Mouse (Mus musculus) olfactory bulb, adult 2 months (tissue): Measurements from ENCODE around the gene Gsg1l.

Source experiments
- CTCF ChIP-seq: fragments of 200-500 bp; IDR thresholded peaks from 2 replicates; pipeline ENCODE4 v1.5.1; 2012; ENCODE audit warnings: low read depth, mild to moderate bottlenecking, low read length, moderate library complexity; ENCODE audit not compliant: insufficient read depth
- POLR2A ChIP-seq: fragments of 200-500 bp; IDR thresholded peaks from 2 replicates; pipeline ENCODE4 v1.6.1; 2012; ENCODE audit warnings: mild to moderate bottlenecking, low read depth, low read length, moderate library complexity; ENCODE audit not compliant: insufficient read depth

DNA sequence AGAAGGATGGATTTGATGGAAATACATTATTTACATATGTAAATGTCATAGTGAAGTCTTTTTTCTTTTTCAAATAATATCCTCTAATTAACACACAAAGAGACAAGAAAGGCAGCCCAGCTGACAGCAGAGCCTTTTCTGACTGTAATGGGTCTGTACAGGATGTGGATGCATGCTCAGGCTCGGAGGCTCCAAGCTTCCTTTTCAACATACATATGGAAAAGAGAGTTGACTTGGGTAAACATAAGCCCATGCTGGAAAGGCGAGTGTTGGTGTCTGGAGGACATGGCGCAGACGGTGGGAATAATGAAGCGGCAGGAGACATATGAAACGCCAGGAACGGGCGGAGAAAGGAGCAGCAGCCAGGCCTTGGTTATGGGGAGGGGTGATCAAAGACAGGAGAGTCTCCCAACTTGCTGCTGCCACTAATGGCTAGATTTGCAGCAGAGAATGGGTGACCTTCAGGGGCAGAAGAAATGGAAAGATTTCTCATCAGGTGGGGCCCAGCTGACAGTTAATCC, 118.1 kb downstream of the Gsg1l start:
- TF ChIP-seq POLR2A, result no peak
- TF ChIP-seq CTCF, result no peak
